Mouse (Mus musculus): ENCODE measurements around the gene Syt7. TPM values are rescaled to one million over a fixed set of nuclear protein-coding genes. Genes with fewer than 3 reads are reported as not detected.

The Syt7 gene
- total RNA-seq, 2 experiments from 2014 or later = 326 to 329 TPM

DNA sequence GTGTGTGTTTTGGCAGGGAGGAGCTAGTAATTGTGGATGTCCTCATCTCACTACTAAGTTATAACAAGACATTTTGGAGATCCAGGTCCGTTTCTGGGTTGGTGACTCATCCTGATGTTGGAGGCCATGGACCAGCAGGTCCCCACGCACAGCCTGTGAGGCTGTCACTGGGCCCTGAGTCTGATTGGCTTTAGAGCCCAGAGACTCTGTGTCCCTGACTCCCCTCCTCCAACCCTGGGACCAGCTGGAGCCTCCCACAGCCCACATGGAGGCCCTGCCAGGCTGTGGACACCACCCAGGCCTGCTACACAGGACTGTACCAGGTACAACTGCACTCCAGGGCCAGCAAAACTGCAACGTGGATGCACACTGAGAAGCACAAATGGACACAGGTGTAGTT lies 84.1 kb downstream of the Syt7 start:
- no peak for TF ChIP-seq CTCF (IDR thresholded peaks at IDR 0.05)
- peak in 1 of 2 experiments; percentile 54 for DNase-seq (ENCODE audit: extremely low spot score in 1 of 2, low spot score in 2 of 2)
- H3K4me3 ChIP-seq = no peak overlapping the region
- intact Hi-C loops (cut with DNase I) = no loop called here
- H3K27ac ChIP-seq = no peak overlapping the region

DNA sequence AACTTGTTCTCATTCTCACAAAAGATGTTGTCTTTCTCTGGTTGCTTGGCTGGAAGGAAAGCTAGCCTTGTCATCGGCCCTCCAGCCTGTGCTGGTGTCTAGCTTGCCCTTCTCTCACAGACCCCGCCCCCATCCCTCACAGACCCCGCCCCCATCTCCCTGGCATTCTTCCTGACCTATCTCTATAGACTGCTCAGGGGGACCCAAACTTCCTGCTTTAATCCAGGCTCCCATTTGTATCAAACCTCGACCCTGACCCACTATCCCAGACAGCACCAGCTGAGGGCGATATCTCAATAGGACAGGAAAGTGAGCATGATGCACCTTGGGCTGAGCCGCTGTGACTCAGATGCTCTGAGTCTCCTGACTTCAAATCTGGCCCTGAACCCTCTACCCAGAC lies 84.9 kb downstream of the Syt7 start:
- TF ChIP-seq CTCF (IDR thresholded peaks at IDR 0.05) = no peak
- no peak for DNase-seq (ENCODE audit: extremely low spot score in 1 of 2, low spot score in 2 of 2)
- Histone ChIP-seq H3K4me3 (no peak overlapping the region), H3K27ac (no peak overlapping the region)
- intact Hi-C loops (cut with DNase I) = no loop called here

DNA sequence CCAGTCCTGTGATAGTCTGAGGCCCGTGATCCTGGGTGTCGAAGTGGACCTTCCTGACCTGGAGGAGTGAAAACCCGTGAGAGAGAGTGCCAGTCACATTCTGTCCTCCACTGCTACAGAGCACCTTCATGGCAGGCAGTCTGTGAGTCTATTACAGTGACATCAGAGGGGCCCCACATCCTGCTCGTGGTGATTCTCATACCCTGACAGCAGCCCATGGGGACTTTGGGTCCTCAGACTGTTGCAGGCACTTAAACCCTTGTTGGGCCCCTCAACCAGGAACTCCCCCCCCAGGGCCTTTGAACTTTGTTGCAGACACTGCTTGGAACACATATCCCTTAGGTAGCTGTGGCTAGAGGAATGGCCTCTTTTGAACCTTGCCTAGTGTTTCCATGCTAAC lies 90.7 kb downstream of the Syt7 start:
- H3K4me3 ChIP-seq = no peak overlapping the region

DNA sequence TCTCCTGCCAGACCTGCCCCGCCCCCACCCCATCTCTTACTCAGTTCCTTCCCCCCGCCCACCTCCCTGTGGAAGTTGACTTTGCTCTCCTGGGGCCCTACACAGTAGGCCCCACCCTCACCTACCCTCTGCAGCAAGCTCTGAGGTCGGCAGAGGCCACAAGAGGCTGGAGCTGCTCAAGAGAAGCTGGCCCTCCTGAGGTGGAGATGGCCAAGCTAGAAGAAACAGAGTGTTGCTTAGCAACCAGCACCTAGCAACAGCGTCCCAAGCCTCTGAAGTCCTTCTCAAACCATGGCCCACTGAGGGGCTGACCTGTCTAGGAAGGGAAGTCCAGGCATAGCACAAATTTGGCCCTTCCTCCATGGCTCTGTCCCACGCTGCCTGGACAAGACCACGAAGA lies 93.8 kb downstream of the Syt7 start, which contains the start of gene Ppp1r32:
Gene Ppp1r32, minus strand, starts transcription at position 226 of the 400 bp plus-strand sequence.
- intact Hi-C loops (cut with DNase I) = no loop called here
- TF ChIP-seq CTCF (IDR thresholded peaks at IDR 0.05) = no peak
- DNase-seq (ENCODE audit: extremely low spot score in 1 of 2, low spot score in 2 of 2) = no peak
- H3K27ac ChIP-seq = no peak within 1 kb of the TSS
- H3K4me3 ChIP-seq = no peak within 1 kb of the TSS

More for the DNA sequence above, 90.7 kb downstream of the Syt7 start:
- intact Hi-C loops (cut with DNase I) = no loop called here
- no peak for TF ChIP-seq CTCF (IDR thresholded peaks at IDR 0.05)
- no peak for DNase-seq (ENCODE audit: extremely low spot score in 1 of 2, low spot score in 2 of 2)
- no peak overlapping the region for H3K27ac ChIP-seq

DNA sequence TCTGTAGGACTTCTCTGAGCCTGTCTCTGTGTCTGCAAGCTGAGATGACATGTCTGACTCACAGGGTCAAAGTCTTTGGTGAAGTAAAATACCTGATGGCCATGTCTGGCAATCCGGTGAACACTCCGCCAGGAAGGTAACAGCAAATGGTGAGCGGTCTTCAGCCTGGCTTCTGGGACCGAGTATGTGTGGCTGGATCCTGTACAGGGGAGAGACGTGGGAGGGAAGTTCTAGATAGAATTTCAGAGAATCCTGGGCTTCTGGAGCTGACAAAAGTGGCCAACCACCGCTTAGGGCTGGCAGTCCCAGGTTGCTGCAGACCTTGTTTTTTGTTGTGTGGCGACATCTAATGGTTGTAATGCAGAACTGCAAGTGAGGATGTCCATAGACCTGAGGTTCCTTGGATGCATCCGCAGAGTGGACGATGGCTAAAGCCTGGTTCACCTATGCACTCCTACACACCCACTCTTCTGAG lies 97.4 kb downstream of the Syt7 start:
- intact Hi-C loops (cut with DNase I) = loop anchor here (1.0 to 5.0 kb wide), 4 partner anchors 37 to 269 kb away; no protein-coding TSS in a partner anchor
- no peak overlapping the region for H3K27ac ChIP-seq
- no peak overlapping the region for H3K4me3 ChIP-seq
- DNase-seq (ENCODE audit: extremely low spot score in 1 of 2, low spot score in 2 of 2) = peak; percentile 53 to 54
- TF ChIP-seq CTCF (IDR thresholded peaks at IDR 0.05) = peak; percentile 93

DNA sequence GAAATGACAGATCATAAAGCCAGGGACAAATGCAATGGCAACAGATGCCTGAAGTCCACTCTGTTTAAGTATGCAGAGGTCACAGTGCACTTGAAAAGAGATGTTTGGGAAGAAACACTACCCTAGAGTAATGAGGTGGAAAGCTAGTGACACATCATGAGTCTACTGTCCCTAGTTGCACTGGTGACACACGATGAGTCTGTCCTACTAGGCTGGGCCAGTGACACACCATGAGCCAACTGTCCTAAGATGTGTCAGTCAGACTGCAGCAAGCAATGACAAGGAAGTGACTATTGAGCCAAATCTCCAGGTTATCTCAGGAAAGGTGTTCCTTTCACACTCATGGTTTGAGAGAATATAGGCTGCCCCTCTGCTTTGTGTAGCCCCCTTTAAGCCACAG lies 106.8 kb downstream of the Syt7 start:
- no peak for DNase-seq (ENCODE audit: extremely low spot score in 1 of 2, low spot score in 2 of 2)
- Histone ChIP-seq H3K4me3 (no peak overlapping the region), H3K27ac (no peak overlapping the region)
- intact Hi-C loops (cut with DNase I) = no loop called here
- TF ChIP-seq CTCF (IDR thresholded peaks at IDR 0.05) = no peak

DNA sequence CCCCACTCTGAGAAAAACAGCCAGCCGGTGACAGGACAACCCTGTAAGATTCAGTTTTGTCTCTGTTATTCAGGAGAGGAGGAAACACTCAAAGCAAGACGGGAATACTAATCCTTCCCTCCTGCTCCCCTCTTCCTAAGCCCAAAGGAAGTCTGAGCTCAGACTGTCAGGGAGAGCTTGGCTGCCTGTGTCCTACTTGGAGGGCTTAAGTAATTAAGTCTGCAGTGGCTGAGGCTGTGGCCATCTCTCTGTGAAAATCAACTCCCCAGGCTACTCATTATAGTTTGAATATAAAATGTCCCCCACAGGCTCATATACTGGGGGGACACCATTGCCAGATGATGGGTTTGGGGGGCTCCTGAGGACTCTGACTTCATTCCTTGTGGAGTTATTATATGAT lies 108.1 kb downstream of the Syt7 start:
- Histone ChIP-seq H3K4me3 (no peak overlapping the region), H3K27ac (no peak overlapping the region)
- TF ChIP-seq CTCF (IDR thresholded peaks at IDR 0.05) = no peak
- no peak for DNase-seq (ENCODE audit: extremely low spot score in 1 of 2, low spot score in 2 of 2)
- intact Hi-C loops (cut with DNase I) = no loop called here

DNA sequence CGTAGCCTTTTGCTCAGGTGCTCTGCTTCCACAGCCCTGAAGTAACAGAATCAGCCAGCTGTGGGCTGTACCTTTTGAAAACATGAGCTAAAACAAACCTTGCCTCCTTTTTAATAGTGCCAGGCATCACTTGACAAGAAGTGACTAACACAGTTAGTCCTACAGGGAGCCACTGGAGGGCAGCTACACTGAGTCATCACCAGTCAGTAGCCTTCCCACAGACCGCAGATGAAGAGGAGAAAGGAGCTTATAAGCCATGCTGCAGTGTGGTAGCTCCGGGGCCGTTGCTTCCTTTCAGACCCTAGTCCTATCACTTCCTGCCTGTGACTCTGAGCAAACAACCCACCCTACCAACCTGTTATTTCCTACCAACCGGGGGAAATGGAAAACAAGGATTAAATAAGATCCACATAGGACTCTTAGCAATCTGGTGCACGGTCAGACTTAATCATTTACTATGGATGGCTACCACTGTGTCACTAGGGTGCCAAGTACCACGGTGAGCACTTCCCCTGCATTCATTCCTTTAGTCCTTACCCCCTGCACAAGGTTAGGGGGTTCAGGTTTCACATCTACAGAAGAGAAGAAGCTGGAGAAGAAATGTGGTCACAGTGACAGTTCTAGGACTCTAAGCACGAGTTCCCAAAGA lies 108.7 kb downstream of the Syt7 start:
- intact Hi-C loops (cut with DNase I) = no loop called here

DNA sequence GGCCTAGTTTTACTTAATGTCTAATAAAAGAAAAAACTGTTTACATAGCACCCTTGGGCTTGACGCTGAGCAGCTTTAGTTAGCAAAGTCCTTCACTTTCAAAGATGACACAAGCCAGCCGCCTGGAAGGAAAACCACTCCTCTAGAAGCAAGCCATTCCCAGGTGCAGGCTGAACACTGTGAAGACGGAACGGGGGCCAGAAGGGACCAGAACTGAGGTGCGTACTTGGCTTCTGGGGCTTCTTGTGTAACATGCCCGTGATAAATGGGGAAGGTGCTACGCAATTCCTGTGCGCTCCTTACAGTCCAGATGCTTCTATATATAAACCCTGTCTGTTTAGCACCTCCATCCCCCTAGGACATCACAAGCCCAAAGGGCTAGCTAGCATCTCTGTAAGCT lies 111.7 kb downstream of the Syt7 start:
- DNase-seq (ENCODE audit: extremely low spot score in 1 of 2, low spot score in 2 of 2) = no peak
- TF ChIP-seq CTCF (IDR thresholded peaks at IDR 0.05) = no peak
- no peak overlapping the region for H3K4me3 ChIP-seq
- intact Hi-C loops (cut with DNase I) = no loop called here
- H3K27ac ChIP-seq = 0 out of 2 replicates have a peak overlapping the region, but pooled peaks have one; percentile 5

More for the DNA sequence above, 108.7 kb downstream of the Syt7 start:
- peak in 1 of 2 experiments; percentile 40 for DNase-seq (ENCODE audit: extremely low spot score in 1 of 2, low spot score in 2 of 2)
- Histone ChIP-seq H3K4me3 (no peak overlapping the region), H3K27ac (0 out of 2 replicates have a peak overlapping the region, but pooled peaks have one; percentile 8)
- no peak for TF ChIP-seq CTCF (IDR thresholded peaks at IDR 0.05)

DNA sequence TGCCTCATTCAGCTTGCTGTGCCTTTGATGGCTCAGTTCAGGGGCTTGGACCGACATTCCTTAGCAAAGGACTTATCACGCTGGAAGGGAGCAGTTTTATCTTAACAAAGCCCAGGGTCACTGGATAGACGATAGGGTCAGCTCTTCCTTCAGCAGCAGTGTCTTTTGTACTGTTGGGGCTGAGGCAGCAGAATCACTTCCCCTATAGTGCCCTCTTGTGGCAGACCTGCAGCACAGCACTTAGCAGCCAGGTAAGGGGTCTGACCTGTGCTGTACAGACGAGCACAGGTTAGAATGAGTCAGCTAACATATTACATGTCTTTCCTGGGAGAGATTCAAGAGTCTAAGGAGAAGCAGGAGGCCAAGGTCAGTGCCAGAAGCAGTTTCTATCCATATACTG lies 113.7 kb downstream of the Syt7 start:
- TF ChIP-seq CTCF (IDR thresholded peaks at IDR 0.05) = peak; percentile 91
- intact Hi-C loops (cut with DNase I) = no loop called here
- peak in 1 of 2 experiments; percentile 53 for DNase-seq (ENCODE audit: extremely low spot score in 1 of 2, low spot score in 2 of 2)

More for the DNA sequence above, 113.7 kb downstream of the Syt7 start:
- no peak overlapping the region for H3K27ac ChIP-seq
- no peak overlapping the region for H3K4me3 ChIP-seq

Other genes starting within 250 kb of the Syt7 start
- 100 to 1,000 TPM; 181 to 201 TPM for gene Fads1, start 206.2 kb upstream of the Syt7 start, total RNA-seq (2021)
- gene Tmem258, start 185.1 kb upstream of the Syt7 start, total RNA-seq (2021) = 10 to 100 TPM; 55.9 to 64.2 TPM
- gene Fen1, start 184.9 kb upstream of the Syt7 start, total RNA-seq (2021) = 10 to 100 TPM; 10.5 to 11.6 TPM
- 10 to 100 TPM; 14.0 to 15.3 TPM for gene Myrf, start 148.3 kb upstream of the Syt7 start, total RNA-seq (2021)
- 10 to 100 TPM; 93.7 to 95.4 TPM for gene Dagla, start 84.2 kb upstream of the Syt7 start, total RNA-seq (2021)
- gene Lrrc10b, start 68.4 kb downstream of the Syt7 start, total RNA-seq (2021) = 10 to 100 TPM in 1 of 2 experiments, 1 to 10 TPM in 1; 6.9 to 15.8 TPM
- gene Ppp1r32, start 93.8 kb downstream of the Syt7 start, total RNA-seq (2021) = 1 to 10 TPM in 1 of 2 experiments, under 1 TPM in 1; 0.61 to 1.3 TPM
- 10 to 100 TPM; 77.4 to 82.5 TPM for gene Cpsf7, start 136.2 kb downstream of the Syt7 start, total RNA-seq (2021)
- 10 to 100 TPM; 52.2 to 56.1 TPM for gene Sdhaf2, start 137.1 kb downstream of the Syt7 start, total RNA-seq (2021)
- gene Tmem216, start 167.1 kb downstream of the Syt7 start, total RNA-seq (2021) = 10 to 100 TPM; 12.3 to 12.7 TPM
- gene Cyb561a3, start 188.1 kb downstream of the Syt7 start, total RNA-seq (2021) = 10 to 100 TPM; 12.7 to 12.8 TPM
- gene Tmem138, start 188.3 kb downstream of the Syt7 start, total RNA-seq (2021) = 10 to 100 TPM; 12.2 to 13.8 TPM
- gene Ddb1, start 216.2 kb downstream of the Syt7 start, total RNA-seq (2021) = 100 to 1,000 TPM; 191 to 206 TPM
- gene Tkfc, start 216.6 kb downstream of the Syt7 start, total RNA-seq (2021) = 10 to 100 TPM; 16.6 to 17.7 TPM
- gene Vwce, start 245.1 kb downstream of the Syt7 start, total RNA-seq (2021) = under 1 TPM; 0.43 to 0.65 TPM

Data from left cerebral cortex, adult 2 months (tissue).